Mouse (Mus musculus) liver, embryonic 14.5 days (tissue): Measurements from ENCODE around the gene Gmpr.

Source experiments
- CTCF ChIP-seq: IDR thresholded peaks from 2 replicates; pipeline ENCODE4 v1.5.1; 2016; ENCODE audit warnings: antibody characterized with exemption, low read depth, control low read depth
- EP300 ChIP-seq: IDR thresholded peaks from 2 replicates; pipeline ENCODE4 v1.6.1; 2016; ENCODE audit warnings: antibody characterized with exemption, low read depth

DNA sequence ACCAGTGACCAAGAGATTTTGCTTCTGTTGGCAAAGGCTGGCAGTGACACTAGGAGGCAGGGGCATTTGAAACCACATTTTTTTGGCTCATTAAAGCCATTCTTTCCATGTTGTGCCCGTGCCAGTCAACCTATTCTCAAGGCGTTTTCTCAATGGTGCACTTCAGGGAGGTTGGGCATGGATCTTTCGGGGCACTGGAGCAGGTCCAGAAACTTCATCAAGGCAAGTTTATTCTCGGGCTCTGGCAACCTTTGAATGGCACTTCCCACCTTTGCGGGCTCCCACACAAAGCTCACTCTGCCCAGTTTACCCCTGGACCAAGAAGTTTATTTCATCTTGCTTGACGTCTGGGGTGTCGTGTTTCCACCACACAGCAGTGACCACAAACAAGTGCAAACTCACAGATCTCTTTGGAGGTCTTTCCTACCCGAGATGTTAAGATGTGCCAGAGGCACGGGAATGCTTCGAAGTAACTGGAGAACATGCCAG, 41.2 kb upstream of the Gmpr start:
- no peak for TF ChIP-seq CTCF
- TF ChIP-seq EP300, result no peak
